Mouse (Mus musculus): ENCODE data around the gene Kif6.
A peak's percentile ranks its signal among the peaks of the same experiment; 100 is the strongest.

Gene Kif6

DNA sequence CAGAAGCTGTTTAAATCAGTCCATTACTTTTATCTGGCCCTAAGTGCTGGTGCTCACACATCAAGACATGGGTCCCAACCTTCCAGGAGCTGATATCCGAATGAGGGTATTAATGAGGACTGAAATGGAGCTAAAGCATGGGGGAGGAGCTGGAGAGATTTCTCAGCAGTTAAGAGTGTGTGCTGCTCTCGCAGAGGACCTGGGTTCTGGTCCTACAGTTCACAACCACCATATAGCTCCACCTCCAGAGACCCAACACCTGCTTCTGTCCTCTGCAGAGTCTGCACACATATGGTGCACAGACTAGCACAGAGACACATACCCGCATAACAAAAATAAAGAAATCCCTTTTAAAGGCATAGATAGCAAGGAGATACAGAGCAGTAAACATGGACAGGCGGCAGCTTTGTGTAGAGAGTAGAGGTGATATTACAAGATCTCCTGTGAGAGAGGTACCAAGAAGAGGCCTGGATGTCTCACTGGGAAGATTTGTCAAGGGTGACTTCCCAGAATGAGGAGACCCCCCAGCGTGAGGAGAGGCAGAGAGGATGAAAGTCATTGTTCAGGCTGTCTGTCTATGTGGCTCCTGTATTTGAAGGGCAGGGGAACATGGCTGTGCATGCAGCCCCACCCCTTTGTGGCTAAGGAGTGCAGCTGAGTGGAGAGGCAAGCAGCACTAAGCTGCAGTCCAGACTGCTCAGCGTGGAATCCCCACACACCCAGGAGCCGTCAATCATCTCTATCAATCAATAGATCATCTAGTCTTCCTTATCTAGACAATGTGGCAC lies 173.4 kb downstream of the Kif6 start:
- DNase-seq (ENCODE audit: low spot score in 2 of 2), result no peak

DNA sequence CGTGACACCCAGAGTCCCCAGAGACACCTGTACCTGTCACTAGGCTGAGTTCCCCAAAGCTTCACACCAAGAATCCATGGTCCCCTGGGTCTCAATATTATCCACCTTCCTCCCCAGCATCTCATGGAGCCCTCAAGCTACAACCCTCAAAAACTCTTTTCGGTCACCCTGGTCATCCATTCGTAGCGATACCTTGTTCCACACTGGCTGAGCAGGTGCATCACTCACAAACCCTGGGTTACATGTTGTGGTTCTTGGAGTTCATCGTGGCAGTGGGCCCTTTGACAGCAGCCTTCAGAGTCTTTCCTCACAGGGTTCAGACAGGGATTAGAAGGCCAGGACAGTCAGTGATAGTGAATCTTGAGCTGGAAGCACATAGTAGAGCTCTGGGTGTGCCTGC lies 176.6 kb downstream of the Kif6 start:
- DNase-seq (ENCODE audit: low spot score in 2 of 2), result no peak

DNA sequence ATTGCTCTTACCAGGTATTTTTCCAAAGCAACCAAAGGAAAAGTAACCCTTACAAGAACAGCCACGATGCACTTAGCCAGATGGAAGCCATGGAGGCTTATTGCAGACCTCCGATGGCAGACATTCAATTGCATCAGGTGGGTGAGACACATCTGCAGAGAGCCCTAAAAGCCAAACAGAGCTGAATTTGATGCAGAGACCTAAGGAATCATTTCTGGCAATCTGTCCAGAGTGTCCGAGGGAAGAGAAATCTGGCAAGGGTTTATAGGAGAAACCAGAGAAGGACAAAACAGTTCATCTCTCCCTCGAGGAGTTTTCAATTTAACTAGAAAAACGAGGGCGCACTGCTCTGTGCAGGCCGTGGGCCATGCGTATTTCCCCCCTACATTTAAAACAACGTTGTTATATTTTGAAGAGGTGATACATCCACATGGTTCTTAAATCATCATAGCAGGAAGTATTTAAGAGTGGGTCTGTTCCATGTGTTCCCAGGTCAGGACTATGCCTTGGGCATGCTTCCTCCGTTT lies 177.3 kb downstream of the Kif6 start:
- no peak for DNase-seq (ENCODE audit: low spot score in 2 of 2)

DNA sequence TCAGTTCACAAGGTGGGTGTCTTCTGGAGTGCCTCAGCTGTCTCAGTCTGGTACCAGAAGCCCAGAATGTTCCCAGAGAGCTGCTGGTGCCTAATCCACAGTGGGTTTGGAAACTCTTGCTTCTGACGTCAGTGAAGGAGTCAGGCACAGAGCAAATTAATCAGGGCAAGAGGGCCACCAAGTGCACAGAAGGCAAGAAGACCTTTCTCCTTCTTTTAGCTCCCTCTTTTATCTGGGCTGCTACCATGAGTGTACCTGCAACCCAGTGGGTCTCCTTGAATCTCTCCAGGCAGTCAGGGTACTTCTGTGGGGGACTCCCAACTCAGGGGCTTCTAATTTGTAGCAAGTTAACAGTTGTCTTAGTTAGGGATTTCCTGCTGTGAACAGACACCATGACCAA lies 178.0 kb downstream of the Kif6 start:
- DNase-seq (ENCODE audit: low spot score in 2 of 2), result no peak

DNA sequence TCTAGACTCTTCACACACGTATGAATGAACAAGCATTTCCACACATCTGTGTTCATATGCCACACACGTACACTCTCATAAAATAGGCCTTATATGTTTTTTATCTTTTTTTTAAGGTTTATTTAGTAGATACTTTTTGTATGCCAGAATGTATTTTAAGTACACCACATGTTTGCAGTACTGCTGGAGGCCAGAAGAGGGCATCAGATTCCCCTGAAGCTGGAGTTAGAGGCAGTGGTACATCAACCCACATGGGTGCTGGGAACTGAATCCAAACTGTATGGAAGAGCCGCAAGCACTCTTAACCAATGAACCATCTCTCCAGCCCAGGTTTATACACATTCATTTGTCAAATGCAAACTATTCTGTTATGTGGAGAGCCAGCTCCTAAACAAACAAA lies 179.0 kb downstream of the Kif6 start:
- no peak for DNase-seq (ENCODE audit: low spot score in 2 of 2)

DNA sequence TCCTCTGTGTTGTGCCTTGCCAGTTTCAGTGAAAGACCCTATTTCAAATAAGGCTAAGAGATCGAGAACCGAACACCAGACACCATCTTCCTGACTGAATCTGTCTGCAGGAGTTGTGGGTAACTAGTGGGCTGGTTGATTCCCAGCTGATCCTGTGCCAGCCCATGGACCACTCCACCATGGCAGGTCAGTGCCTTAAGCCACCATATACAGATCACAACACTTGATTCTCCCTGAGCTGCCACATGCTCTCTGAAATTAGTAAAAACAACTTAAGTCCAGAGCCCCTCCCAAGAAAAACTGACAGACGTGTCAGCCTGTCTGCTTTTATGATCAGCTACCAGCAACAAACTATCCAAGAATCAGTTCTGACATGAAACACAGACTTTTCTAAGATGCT lies 180.3 kb downstream of the Kif6 start:
- no peak for DNase-seq (ENCODE audit: low spot score in 2 of 2)

DNA sequence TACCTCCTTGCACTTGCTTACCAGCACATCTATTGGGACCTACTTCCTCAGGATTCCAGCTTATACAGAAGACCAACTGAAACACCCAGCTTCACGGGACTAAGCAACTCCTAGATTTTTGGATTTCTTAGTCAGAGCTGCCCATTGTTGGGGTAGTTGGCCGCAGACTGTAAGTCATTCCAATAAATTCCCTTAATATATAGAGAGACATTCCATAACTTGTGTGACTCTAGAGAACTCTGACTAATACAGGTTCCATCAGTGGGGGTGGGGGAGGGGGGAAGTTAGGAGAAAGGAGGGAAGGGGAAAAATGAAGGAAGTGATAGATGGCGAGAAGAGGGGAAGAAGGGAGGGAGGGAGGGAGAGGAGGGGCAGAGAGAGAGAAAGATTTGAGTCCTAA lies 181.2 kb downstream of the Kif6 start:
- no peak for DNase-seq (ENCODE audit: low spot score in 2 of 2)

DNA sequence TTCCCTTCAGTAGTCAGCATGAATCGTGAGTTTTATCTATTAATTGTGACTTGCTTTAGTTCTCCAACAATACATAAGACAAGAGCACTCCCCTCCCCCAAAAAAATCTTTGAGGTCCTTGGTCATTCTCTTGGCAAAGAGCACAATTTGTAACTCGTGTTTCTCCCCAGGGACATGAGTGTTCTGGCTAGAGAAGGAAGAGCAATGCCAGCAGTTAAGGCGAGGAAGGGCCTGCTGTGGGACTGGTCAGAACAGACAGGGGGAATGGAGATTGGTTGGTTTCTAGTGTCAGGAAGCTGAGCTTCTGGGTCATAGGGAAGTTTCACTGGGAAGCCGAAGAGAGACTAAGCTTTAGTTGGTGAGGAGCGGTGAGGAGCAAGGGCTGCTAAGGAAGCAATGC lies 184.2 kb downstream of the Kif6 start:
- no peak for DNase-seq (ENCODE audit: low spot score in 2 of 2)

GRCm38 (mm10) chr17:49800157-49800556 lies 185.2 kb downstream of the Kif6 start:
- no peak for DNase-seq (ENCODE audit: low spot score in 2 of 2)

DNA sequence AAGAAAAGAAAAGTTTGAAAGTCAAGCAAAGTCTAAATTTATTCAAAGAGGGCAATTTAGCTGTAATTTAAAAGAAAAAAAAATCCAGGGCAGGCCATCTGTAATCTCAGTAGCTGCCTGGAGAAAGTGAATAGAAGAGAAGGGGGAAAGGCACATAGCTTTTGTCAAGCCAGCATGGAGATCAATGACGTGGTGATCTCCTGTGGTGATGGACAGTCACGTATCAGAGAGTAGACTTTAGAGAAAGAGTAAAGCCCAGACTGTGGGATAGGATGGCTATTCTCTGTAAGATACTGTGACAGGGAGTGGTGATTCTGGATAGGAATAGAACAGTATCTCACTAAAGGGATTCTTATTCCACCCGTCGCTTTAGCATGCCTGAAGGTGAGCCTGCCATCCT lies 192.5 kb downstream of the Kif6 start:
- DNase-seq (ENCODE audit: low spot score in 2 of 2), result no peak

GRCm38 (mm10) chr17:49808712-49809343 lies 193.9 kb downstream of the Kif6 start:
- no peak for DNase-seq (ENCODE audit: low spot score in 2 of 2)

DNA sequence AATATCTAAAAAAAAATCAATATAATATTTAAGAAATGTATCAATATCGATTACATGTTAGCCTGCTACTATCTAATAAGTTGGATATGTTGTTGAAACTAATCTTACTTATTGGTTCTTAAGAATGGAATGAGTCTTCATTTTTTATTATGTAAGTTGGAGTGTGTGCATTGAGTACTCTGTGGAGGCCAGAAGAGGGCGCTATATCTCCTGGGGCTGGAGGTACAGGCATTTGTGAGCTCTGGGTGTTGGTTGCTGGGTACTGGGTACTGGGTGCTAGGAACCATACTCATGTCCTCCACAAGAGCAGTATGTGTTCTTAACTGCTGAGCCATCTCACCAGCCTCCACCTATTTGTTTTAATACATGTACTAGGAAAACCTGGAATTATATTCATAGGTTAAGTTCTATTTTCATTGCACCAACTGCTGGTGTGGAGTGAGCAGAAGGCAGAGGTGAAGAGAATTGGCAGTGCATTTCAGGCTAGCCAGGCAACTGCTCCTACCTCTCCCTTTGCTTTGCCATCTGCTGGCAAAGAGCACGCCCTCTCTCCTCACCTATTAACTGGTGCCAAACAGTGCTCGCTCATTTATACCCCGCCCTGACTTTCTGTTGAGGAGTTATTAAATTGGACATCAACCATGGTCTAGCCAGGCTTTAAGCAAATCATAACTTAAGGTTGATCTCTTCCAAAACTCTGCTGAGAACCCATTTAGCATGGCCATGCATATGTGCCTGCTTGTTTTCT lies 199.1 kb downstream of the Kif6 start:
- DNase-seq (ENCODE audit: low spot score in 2 of 2), result no peak

GRCm38 (mm10) chr17:49816067-49816565 lies 201.2 kb downstream of the Kif6 start:
- DNase-seq (ENCODE audit: low spot score in 2 of 2), result no peak

GRCm38 (mm10) chr17:49816703-49817102 lies 201.8 kb downstream of the Kif6 start:
- DNase-seq (ENCODE audit: low spot score in 2 of 2), result no peak

DNA sequence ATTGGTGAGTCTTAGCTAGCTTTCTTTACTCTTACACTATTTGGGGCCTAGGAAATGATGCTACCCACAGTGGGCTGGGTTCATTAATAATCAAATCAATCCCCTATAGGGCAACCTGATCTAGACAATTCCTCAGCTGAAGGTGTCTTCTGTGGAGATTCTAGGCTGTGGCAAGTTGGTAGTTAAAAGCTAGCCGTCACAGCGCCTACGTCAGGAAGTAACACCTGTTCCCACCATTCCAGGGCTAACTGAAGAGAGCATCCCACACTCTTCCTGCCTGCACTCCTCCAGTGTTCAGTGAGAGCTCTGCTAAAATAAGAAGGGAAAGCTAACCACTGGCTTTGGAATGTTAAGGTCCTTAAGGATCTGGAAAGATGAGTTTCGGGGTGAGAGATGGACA lies 205.3 kb downstream of the Kif6 start:
- peak; percentile 26 to 66 for DNase-seq (ENCODE audit: low spot score in 2 of 2)

DNA sequence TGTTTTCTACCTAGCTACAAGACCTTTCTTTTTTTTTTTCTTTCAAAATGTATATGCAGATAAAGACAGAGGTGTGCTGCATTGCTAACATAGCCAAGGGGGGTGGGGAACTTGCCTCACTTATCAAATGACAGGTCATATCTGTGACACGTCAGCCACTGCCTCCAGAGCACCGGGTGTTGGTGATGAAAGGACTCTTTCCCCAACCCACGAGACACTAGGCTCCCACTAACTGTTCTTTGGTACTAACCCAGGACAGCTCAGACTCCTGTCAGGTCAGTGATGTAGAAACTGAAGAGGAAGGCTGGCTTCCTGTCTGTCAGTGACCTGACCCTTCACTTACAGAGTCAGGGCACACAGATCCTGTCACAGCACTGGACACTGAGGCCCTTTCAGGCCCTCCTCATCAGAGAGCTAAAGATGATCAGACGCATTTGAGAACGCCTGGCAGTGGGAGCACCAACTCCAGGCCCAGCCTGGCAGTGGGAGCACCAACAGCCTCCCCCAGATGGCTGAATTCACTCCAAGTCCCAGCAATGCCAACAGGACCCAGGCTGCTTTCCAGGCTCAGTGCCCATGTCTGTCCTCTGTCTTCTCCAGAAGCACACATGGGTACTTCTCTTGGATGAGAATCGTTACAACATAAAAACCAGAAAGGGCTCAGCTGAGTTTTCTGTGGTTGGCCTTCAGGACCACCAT lies 209.4 kb downstream of the Kif6 start:
- peak; percentile 25 for DNase-seq (ENCODE audit: low spot score in 2 of 2)

- DNase-seq (ENCODE audit: low spot score in 2 of 2), result no peak
Measured at GRCm38 (mm10) chr17:49824841-49825450, 210.0 kb downstream of the Kif6 start.

GRCm38 (mm10) chr17:49825831-49826230 lies 210.9 kb downstream of the Kif6 start:
- DNase-seq (ENCODE audit: low spot score in 2 of 2), result peak in 1 of 2 experiments; percentile 23

GRCm38 (mm10) chr17:49831745-49832144 lies 216.8 kb downstream of the Kif6 start:
- no peak for DNase-seq (ENCODE audit: low spot score in 2 of 2)

- DNase-seq (ENCODE audit: low spot score in 2 of 2), result no peak
Measured at GRCm38 (mm10) chr17:49834044-49834545, 219.2 kb downstream of the Kif6 start.

- no peak for DNase-seq (ENCODE audit: low spot score in 2 of 2)
Measured at GRCm38 (mm10) chr17:49837417-49837816, 222.5 kb downstream of the Kif6 start.
